Mouse (Mus musculus): ENCODE results near the gene Aknad1. TPM values are rescaled to one million over a fixed set of nuclear protein-coding genes. Genes with fewer than 3 reads are reported as not detected.

Gene Aknad1
- polyA plus RNA-seq, 1 experiment from 2014 or later, result not detected

DNA sequence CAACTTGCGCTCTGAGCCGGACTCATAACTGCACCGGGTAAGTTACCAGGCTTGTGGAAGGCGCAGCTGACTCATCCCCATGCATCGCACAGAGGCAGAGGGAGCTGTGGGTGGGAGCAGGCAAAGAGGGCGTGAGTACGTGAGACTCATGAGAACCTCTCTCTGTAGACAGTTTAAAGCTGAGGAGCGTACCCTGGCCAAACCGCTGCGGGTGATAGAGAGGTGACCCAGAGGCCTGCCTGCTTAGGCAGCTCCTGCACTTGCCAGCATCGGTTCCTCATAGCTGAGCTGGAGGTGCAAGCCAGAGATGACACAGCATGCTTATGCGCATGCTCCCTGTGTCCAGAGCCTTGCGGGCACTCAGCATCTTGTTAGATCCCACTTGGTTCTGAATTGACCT lies 32.8 kb downstream of the Aknad1 start:
- H3K27ac ChIP-seq (ENCODE audit: low read length), result no peak overlapping the region
- no peaks in the 10 kb centered on the region for H3K27me3 ChIP-seq (ENCODE audit: control insufficient read depth, insufficient read depth, low read depth, low read length)
- no peaks in the 10 kb centered on the region for H3K36me3 ChIP-seq (ENCODE audit: control insufficient read depth, insufficient read depth, low read length)
- no peak overlapping the region for H3K9ac ChIP-seq (ENCODE audit: low read depth, low read length)
- no peak overlapping the region for H3K4me3 ChIP-seq (ENCODE audit: low read depth, low read length)
- H3K9me3 ChIP-seq (replicated peaks; ENCODE audit: control insufficient read depth, low read length, poor library complexity, severe bottlenecking), result no peaks in the 10 kb centered on the region
- H3K4me1 ChIP-seq (ENCODE audit: control insufficient read depth, insufficient read depth, low read length), result no peaks in the 10 kb centered on the region
- H3K4me2 ChIP-seq (ENCODE audit: low read length), result no peak overlapping the region
- ATAC-seq, result no peak
- WGBS, result 90% methylated on average over 13 of the region's 13 CpGs

DNA sequence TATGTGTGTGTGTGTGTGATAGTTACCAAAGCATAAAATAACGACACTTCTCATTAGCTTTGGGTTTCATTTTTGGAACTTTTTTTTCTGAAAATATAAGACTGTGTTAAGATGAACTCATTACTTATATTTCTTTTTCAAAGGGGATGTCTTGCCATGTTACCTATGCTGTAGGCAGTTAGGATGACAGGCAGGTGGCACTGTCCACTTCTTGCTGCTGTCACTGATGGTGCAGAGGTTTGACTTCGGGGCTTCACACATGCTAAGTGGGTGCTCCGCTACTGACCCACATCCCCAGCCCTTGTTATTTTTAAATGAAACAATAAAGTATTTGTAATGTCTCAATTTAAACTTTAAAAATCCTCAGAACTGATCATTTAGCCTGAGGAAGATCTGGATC lies 33.4 kb downstream of the Aknad1 start:
- 77% methylated on average over 3 of the region's 3 CpGs for WGBS
- Histone ChIP-seq H3K9me3 (replicated peaks; ENCODE audit: control insufficient read depth, low read length, poor library complexity, severe bottlenecking) (no peaks in the 10 kb centered on the region), H3K4me2 (ENCODE audit: low read length) (no peak overlapping the region), H3K27ac (ENCODE audit: low read length) (no peak overlapping the region), H3K36me3 (ENCODE audit: control insufficient read depth, insufficient read depth, low read length) (no peaks in the 10 kb centered on the region), H3K4me1 (ENCODE audit: control insufficient read depth, insufficient read depth, low read length) (no peaks in the 10 kb centered on the region), H3K9ac (ENCODE audit: low read depth, low read length) (no peak overlapping the region), H3K4me3 (ENCODE audit: low read depth, low read length) (no peak overlapping the region), H3K27me3 (ENCODE audit: control insufficient read depth, insufficient read depth, low read depth, low read length) (no peaks in the 10 kb centered on the region)
- no peak for ATAC-seq

DNA sequence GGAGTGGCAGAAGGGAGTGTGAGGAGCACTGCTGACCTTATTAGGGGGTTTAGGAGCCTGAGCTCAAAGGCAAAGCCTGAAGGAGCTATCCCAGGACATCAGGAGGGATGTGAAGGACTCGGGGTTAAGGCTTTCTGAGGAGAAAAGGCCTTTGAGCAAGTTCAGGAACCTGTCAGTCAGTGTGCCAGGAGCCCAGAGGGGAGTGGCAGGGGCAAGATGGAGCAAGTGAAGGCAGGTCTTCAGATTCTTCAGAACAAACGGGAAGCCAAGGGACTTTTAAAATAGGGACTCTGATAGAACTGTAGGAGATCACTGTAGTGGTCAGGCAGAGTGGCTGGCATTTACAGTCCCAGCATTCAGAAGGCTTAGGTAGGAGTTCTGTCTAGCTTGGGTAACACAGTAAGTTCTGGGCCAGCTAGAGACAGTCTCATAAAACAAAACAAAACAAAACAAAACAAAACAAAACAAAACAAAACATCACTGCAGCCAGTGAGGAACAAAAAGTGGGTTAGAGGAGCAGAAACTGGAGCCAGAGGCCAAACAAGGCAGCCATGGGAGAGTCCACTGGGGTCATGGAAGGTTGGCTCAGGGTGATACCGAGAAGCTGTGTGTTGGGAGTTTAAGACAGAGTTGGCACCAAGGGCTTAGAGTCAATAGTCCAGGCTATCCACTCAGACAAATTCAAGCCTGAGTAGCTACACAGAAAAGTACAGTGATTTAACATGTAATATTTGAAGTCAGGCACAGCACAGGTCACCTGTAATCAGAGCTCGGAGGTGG lies 39.5 kb downstream of the Aknad1 start:
- WGBS, result 77% methylated on average over 4 of the region's 4 CpGs
- Histone ChIP-seq H3K27me3 (ENCODE audit: control insufficient read depth, insufficient read depth, low read depth, low read length) (no peaks in the 10 kb centered on the region), H3K4me1 (ENCODE audit: control insufficient read depth, insufficient read depth, low read length) (peaks cover 8% of the 10 kb centered on the region), H3K9me3 (replicated peaks; ENCODE audit: control insufficient read depth, low read length, poor library complexity, severe bottlenecking) (no peaks in the 10 kb centered on the region), H3K4me2 (ENCODE audit: low read length) (no peak overlapping the region), H3K9ac (ENCODE audit: low read depth, low read length) (no peak overlapping the region), H3K4me3 (ENCODE audit: low read depth, low read length) (no peak overlapping the region), H3K27ac (ENCODE audit: low read length) (no peak overlapping the region), H3K36me3 (ENCODE audit: control insufficient read depth, insufficient read depth, low read length) (no peaks in the 10 kb centered on the region)
- ATAC-seq, result no peak

DNA sequence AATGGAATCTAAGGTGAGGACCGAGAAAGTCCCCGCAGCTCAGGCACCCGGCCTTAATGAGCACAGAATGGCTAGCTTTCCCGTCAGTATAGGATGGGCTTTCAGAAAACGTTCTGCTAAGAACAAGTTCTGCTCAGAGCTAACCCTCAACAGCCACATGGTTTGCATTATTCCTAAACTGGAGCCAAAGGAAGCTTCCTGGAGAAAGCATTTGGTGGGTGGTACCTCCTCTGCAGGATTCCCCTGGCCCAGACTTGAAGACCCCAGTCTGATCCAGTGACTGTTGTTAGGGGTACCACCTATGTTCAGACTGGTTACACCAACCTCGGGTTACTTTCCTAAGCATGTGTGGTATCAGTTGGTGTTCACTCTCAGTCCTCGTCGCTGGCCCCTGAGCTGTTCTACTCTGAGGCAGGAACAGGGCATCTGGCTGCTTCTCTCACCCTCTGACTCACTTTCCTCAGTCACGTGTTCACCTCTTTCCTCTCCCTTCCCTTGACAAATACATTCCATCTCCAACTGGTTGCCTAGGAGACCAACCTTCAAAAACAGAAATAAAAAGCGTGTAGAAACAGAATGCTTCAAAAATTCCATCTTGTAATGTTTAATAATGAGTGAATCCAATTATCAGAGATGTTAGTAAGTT lies 41.9 kb downstream of the Aknad1 start:
- WGBS, result 60% methylated on average over 10 of the region's 10 CpGs
- Histone ChIP-seq H3K9ac (ENCODE audit: low read depth, low read length) (no peak overlapping the region), H3K36me3 (ENCODE audit: control insufficient read depth, insufficient read depth, low read length) (no peaks in the 10 kb centered on the region), H3K4me2 (ENCODE audit: low read length) (no peak overlapping the region), H3K4me1 (ENCODE audit: control insufficient read depth, insufficient read depth, low read length) (peaks cover 8% of the 10 kb centered on the region), H3K4me3 (ENCODE audit: low read depth, low read length) (no peak overlapping the region), H3K27ac (ENCODE audit: low read length) (no peak overlapping the region), H3K9me3 (replicated peaks; ENCODE audit: control insufficient read depth, low read length, poor library complexity, severe bottlenecking) (0 out of 2 replicates have a peak, but pooled peaks cover 3% of the 10 kb centered on the region), H3K27me3 (ENCODE audit: control insufficient read depth, insufficient read depth, low read depth, low read length) (no peaks in the 10 kb centered on the region)
- ATAC-seq, result peak; percentile 79

DNA sequence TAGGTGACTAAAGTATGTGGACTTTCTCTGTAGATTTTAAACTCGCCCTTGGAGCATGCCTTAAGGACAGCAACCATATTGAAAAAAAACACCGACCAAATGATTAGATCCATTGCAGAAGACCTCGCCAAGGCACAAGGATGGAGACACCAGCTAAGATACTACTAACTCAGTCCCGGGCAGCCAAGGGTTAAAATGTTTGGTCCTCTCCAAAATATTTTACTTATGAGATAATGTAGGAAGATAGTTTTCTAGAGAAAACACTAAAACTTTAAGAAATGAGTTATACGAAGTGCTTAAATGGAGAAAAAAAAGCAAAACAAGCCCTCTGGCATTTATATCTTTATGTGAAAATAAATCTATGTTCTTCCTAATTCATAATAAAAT lies 42.4 kb downstream of the Aknad1 start:
- H3K9ac ChIP-seq (ENCODE audit: low read depth, low read length), result no peak overlapping the region
- peaks cover 8% of the 10 kb centered on the region for H3K4me1 ChIP-seq (ENCODE audit: control insufficient read depth, insufficient read depth, low read length)
- H3K4me3 ChIP-seq (ENCODE audit: low read depth, low read length), result no peak overlapping the region
- H3K4me2 ChIP-seq (ENCODE audit: low read length), result no peak overlapping the region
- no peaks in the 10 kb centered on the region for H3K36me3 ChIP-seq (ENCODE audit: control insufficient read depth, insufficient read depth, low read length)
- H3K9me3 ChIP-seq (replicated peaks; ENCODE audit: control insufficient read depth, low read length, poor library complexity, severe bottlenecking), result 0 out of 2 replicates have a peak, but pooled peaks cover 3% of the 10 kb centered on the region
- H3K27me3 ChIP-seq (ENCODE audit: control insufficient read depth, insufficient read depth, low read depth, low read length), result no peaks in the 10 kb centered on the region
- H3K27ac ChIP-seq (ENCODE audit: low read length), result no peak overlapping the region
- ATAC-seq, result 0 out of 2 replicates have a peak, but pooled peaks have one; percentile 32
- WGBS, result 77% methylated on average over 5 of the region's 5 CpGs

DNA sequence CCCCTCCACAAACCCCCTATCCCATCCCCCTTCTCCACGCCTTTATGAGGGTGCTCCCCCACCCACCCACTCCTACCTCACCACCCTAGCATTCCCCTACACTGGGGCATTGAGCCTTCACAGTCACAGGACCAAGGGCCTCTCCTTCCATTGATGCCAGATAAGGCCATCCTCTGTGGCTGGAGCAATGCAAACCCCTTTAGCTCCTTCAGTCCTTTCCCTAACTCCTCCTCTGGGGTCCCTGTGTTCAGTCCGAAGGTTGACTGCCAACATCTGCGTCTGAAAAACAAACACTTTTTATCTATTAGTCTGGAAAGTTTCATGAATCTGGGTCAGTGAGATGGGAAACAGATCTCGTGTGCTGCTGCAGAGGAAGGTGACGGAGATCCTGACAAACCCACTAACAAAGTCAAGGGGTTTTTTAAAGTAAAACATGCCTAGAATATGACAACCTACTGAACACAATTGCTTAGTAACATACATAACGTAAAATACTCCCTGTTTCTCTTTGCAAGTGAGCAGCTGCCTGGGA lies 43.0 kb downstream of the Aknad1 start:
- Histone ChIP-seq H3K27me3 (ENCODE audit: control insufficient read depth, insufficient read depth, low read depth, low read length) (no peaks in the 10 kb centered on the region), H3K36me3 (ENCODE audit: control insufficient read depth, insufficient read depth, low read length) (no peaks in the 10 kb centered on the region), H3K9me3 (replicated peaks; ENCODE audit: control insufficient read depth, low read length, poor library complexity, severe bottlenecking) (0 out of 2 replicates have a peak, but pooled peaks cover 3% of the 10 kb centered on the region), H3K27ac (ENCODE audit: low read length) (no peak overlapping the region), H3K4me3 (ENCODE audit: low read depth, low read length) (no peak overlapping the region), H3K4me1 (ENCODE audit: control insufficient read depth, insufficient read depth, low read length) (peaks cover 8% of the 10 kb centered on the region), H3K9ac (ENCODE audit: low read depth, low read length) (no peak overlapping the region), H3K4me2 (ENCODE audit: low read length) (no peak overlapping the region)
- WGBS, result 79% methylated on average over 6 of the region's 6 CpGs
- no peak for ATAC-seq

DNA sequence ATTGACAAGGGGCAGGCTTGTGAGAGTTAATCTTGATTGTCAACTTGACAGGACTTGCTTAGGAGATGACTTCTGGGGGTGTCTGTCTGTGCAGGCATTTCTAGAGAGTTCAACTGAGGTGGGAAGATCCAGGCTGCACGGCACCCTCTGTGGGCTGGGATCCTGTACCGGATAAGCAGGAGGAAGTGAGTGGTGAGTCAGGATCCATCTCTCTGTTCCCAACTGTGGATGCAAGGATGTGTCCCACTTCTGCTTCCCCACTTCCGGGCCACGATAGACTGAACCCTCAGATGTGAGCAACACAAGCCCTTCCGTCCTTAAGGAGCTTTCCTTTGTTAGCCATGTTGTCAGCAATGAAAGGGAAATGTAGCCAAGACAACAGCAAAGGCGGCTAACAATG lies 47.1 kb downstream of the Aknad1 start:
- no peak for ATAC-seq
- Histone ChIP-seq H3K9ac (ENCODE audit: low read depth, low read length) (no peak overlapping the region), H3K27me3 (ENCODE audit: control insufficient read depth, insufficient read depth, low read depth, low read length) (no peaks in the 10 kb centered on the region), H3K4me2 (ENCODE audit: low read length) (no peak overlapping the region), H3K27ac (ENCODE audit: low read length) (no peak overlapping the region), H3K4me1 (ENCODE audit: control insufficient read depth, insufficient read depth, low read length) (peaks cover 4% of the 10 kb centered on the region), H3K9me3 (replicated peaks; ENCODE audit: control insufficient read depth, low read length, poor library complexity, severe bottlenecking) (0 out of 2 replicates have a peak, but pooled peaks cover 3% of the 10 kb centered on the region), H3K4me3 (ENCODE audit: low read depth, low read length) (no peak overlapping the region), H3K36me3 (ENCODE audit: control insufficient read depth, insufficient read depth, low read length) (no peaks in the 10 kb centered on the region)
- 78% methylated on average over 6 of the region's 6 CpGs for WGBS

DNA sequence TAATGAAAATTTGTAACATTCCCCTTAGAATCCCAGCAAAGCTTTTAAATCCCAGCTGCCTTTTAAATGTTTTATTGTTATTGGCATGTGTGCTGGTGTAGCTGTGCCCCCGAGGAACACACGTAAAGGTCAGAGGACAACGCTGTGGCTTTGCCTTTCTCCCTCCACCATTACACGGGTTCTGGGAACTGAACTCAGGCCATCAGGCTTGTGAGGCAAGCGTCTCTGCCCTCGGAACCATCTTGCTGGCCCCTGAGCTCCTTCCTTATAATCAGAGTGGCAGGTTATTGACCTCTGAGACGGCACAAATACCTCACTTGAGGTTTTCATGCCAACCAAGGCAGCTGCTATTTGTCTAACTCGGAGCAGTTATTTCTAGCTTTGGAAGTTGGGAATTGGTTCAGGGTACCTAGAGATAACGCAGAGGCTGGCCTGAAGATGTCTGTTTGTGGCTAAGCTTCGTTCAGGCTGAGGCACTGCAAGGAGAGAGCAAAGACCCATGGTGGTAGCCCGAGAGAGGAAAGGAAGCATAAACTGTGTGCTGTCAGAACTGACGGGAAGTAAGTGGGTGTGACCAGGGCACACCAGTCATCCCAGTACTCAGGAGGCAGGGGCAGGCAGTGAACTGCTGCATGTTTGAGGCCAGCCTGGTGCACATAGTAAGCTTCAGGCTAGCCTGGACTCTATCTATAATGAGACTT lies 48.4 kb downstream of the Aknad1 start:
- Histone ChIP-seq H3K27ac (ENCODE audit: low read length) (no peak overlapping the region), H3K4me2 (ENCODE audit: low read length) (no peak overlapping the region), H3K9ac (ENCODE audit: low read depth, low read length) (no peak overlapping the region), H3K27me3 (ENCODE audit: control insufficient read depth, insufficient read depth, low read depth, low read length) (no peaks in the 10 kb centered on the region), H3K36me3 (ENCODE audit: control insufficient read depth, insufficient read depth, low read length) (no peaks in the 10 kb centered on the region), H3K4me3 (ENCODE audit: low read depth, low read length) (no peak overlapping the region), H3K9me3 (replicated peaks; ENCODE audit: control insufficient read depth, low read length, poor library complexity, severe bottlenecking) (0 out of 2 replicates have a peak, but pooled peaks cover 3% of the 10 kb centered on the region), H3K4me1 (ENCODE audit: control insufficient read depth, insufficient read depth, low read length) (no peaks in the 10 kb centered on the region)
- no peak for ATAC-seq
- WGBS, result 79% methylated on average over 12 of the region's 12 CpGs
